Mouse (Mus musculus) liver, adult 2 months (tissue): Measurements from ENCODE around the gene Nr4a1. TPM values are rescaled to one million over a fixed set of nuclear protein-coding genes. Genes with fewer than 3 reads are reported as not detected.

Experiments
- DNase-seq: peaks from one replicate; pipeline ENCODE4 v3.0.0-alpha.2; 2011; ENCODE audit warnings: low read depth, low spot score; ENCODE audit errors: extremely low read depth
- H3K27ac ChIP-seq: fragments of 200-500 bp; replicated peaks from 2 replicates; pipeline ENCODE4 v1.5.1; 2012; ENCODE audit warnings: low read depth, mild to moderate bottlenecking, control low read depth, inconsistent platforms, low read length; ENCODE audit not compliant: insufficient read depth
- H3K27me3 ChIP-seq: fragments of 200-500 bp; 2 replicates; pipeline ENCODE4 v1.6.1; 2012; ENCODE audit warnings: mild to moderate bottlenecking, moderate library complexity, low read length, inconsistent platforms; ENCODE audit not compliant: control insufficient read depth, insufficient read depth
- H3K36me3 ChIP-seq: fragments of 200-500 bp; 2 replicates; pipeline ENCODE4 v1.6.1; 2012; ENCODE audit warnings: low read length, inconsistent platforms; ENCODE audit not compliant: control insufficient read depth, insufficient read depth
- H3K4me1 ChIP-seq: fragments of 200-500 bp; 2 replicates; pipeline ENCODE4 v1.6.1; 2011; ENCODE audit warnings: low read length; ENCODE audit not compliant: control insufficient read depth, insufficient read depth
- H3K4me3 ChIP-seq: fragments of 200-500 bp; 2 replicates; pipeline ENCODE4 v1.5.1; 2011; ENCODE audit warnings: low read depth, mild to moderate bottlenecking, control low read depth, low read length, moderate library complexity; ENCODE audit not compliant: insufficient read depth
- H3K79me2 ChIP-seq: fragments of 200-500 bp; 2 replicates; pipeline ENCODE4 v1.6.1; 2012; ENCODE audit warnings: inconsistent platforms, mild to moderate bottlenecking, low read length, moderate library complexity; ENCODE audit not compliant: control insufficient read depth, insufficient read depth
- H3K9ac ChIP-seq: fragments of 200-500 bp; 2 replicates; pipeline ENCODE4 v1.6.1; 2012; ENCODE audit warnings: low read depth, mild to moderate bottlenecking, control low read depth, inconsistent platforms, low read length
- CTCF ChIP-seq: fragments of 200-500 bp; IDR thresholded peaks from 2 replicates; pipeline ENCODE4 v1.5.1; 2011; ENCODE audit warnings: low read depth, low read length, control low read depth
- POLR2A ChIP-seq: fragments of 200-500 bp; IDR thresholded peaks from 2 replicates; pipeline ENCODE4 v1.6.1; 2011; ENCODE audit warnings: low read length, control low read depth; ENCODE audit not compliant: insufficient read depth; ENCODE audit errors: extremely low read depth
- WGBS: fragments of 180-500 bp; shearing (Covaris S2); methylation state at CpG from one replicate; pipeline ENCODE4 v1.1.7; 2018; 5-methylcytosine and 5-hydroxymethylcytosine counted together
- polyA plus RNA-seq: library from polyadenylated mRNA; depleted of rRNA; stranded (reverse); fragments of >200 nt; gene quantifications from 2 replicates; pipeline ENCODE4 v1.2.3, GENCODE M21; 2012
- total RNA-seq: library from RNA; depleted of rRNA; stranded (reverse); fragments of >200 nt; gene quantifications from 2 replicates; pipeline ENCODE4 v1.2.3, GENCODE M21; 2014

The Nr4a1 gene
- total and polyA plus RNA-seq, 2 experiments: 0.18 to 0.89 TPM

DNA sequence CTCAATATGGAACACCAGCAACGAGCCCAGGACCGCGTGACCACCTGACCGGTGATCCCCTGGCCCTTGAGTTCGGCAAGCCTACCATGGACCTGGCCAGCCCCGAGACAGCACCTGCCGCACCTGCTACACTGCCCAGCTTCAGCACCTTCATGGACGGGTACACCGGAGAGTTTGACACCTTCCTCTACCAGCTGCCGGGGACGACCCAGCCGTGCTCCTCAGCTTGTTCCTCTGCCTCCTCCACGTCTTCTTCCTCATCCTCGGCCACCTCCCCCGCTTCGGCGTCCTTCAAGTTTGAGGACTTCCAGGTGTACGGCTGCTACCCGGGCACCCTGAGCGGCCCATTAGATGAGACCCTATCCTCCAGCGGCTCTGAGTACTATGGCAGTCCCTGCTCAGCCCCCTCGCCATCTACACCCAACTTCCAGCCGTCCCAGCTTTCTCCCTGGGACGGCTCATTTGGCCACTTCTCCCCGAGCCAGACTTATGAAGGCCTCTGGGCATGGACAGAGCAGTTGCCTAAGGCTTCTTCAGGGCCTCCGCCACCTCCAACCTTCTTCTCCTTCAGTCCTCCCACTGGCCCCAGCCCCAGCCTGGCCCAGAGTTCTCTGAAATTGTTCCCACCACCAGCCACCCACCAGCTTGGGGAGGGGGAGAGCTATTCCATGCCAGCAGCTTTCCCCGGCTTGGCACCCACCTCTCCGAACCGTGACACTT is 16.2 kb downstream of the Nr4a1 start:
- 95% methylated on average over 29 of the region's 29 CpGs for WGBS
- Histone ChIP-seq H3K4me3 (no peak overlapping the region), H3K79me2 (no peaks in the 10 kb centered on the region), H3K27me3 (no peaks in the 10 kb centered on the region), H3K4me1 (peaks cover 6% of the 10 kb centered on the region; the same call in 1 of the 2 replicates), H3K9ac (no peak overlapping the region), H3K27ac (no peak overlapping the region), H3K36me3 (no peaks in the 10 kb centered on the region)
- TF ChIP-seq POLR2A (no peak), CTCF (no peak)
- DNase-seq: no peak

DNA sequence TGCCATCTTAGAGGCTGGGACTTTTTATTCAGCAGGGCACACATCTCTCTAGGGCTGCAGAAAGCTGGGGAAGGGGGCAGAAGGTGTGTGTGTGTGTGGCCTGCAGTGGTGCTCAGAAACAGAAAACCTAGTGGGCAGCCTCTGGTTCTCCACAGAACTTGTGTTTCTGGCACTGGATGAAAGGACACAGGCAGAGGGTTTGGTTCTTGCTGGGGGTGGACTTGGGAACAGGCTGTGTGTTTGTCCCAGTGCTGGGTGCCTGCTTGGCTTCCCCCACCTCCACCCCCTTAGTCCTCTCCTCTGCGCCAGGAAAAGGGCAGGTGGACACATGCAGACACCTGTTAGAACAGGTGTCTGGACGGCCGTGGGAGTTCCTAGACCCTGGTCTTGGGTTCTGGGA is 17.0 kb downstream of the Nr4a1 start:
- TF ChIP-seq POLR2A (no peak), CTCF (no peak)

DNA sequence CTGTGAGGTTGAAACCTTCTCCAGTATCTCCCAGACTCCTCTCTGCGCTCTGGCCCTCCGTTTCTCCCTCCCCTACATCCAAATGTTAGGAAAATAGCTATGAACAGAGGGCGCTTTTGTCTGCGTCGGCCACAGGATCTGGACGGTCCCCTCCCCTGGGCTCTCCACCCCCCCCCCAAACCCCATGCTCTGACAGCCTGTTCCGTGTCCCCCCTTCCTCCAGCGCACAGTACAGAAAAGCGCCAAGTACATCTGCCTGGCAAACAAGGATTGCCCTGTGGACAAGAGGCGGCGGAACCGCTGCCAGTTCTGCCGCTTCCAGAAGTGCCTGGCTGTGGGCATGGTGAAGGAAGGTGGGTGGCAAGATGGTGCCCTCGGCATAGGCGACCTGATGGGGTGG is 17.4 kb downstream of the Nr4a1 start:
- WGBS: 87% methylated on average over 15 of the region's 15 CpGs
- H3K36me3 ChIP-seq: no peaks in the 10 kb centered on the region

More for the DNA sequence above, 17.0 kb downstream of the Nr4a1 start:
- Histone ChIP-seq H3K4me3 (no peak overlapping the region), H3K36me3 (no peaks in the 10 kb centered on the region), H3K79me2 (no peaks in the 10 kb centered on the region), H3K9ac (no peak overlapping the region), H3K27ac (no peak overlapping the region), H3K4me1 (peaks cover 4% of the 10 kb centered on the region; the same call in 1 of the 2 replicates), H3K27me3 (no peaks in the 10 kb centered on the region)
- no peak for DNase-seq
- 67% methylated on average over 3 of the region's 3 CpGs for WGBS

DNA sequence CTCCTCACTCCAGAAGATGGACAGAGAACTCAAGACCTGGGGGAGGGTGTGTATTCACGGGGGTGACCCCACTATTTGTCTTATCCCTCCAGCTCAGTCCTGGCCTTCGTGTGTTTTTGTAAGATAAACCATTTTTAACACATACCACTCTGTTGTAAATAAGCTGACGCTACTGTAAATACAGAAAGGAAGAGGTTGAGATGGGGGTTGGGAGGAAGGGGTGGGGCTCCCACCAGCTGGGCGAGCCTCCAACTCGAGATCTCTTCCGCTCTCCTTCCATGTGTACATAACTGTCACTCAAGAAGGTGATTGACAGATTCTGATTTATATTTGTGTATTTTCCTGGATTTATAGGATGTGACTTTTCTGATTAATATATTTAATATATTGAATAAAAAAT is 20.3 kb downstream of the Nr4a1 start:
- Histone ChIP-seq H3K27me3 (no peaks in the 10 kb centered on the region), H3K36me3 (no peaks in the 10 kb centered on the region), H3K4me3 (no peak overlapping the region), H3K79me2 (no peaks in the 10 kb centered on the region), H3K27ac (no peak overlapping the region), H3K9ac (no peak overlapping the region), H3K4me1 (no peaks in the 10 kb centered on the region)
- TF ChIP-seq POLR2A: no peak
- TF ChIP-seq CTCF: no peak
- no peak for DNase-seq
- 49% methylated on average over 6 of the region's 6 CpGs for WGBS

More for the DNA sequence above, 17.4 kb downstream of the Nr4a1 start:
- H3K27ac ChIP-seq: no peak overlapping the region
- no peak for TF ChIP-seq CTCF
- TF ChIP-seq POLR2A: no peak
- 0 out of 2 replicates have a peak, but pooled peaks cover 3% of the 10 kb centered on the region for H3K4me1 ChIP-seq
- H3K4me3 ChIP-seq: no peak overlapping the region
- no peaks in the 10 kb centered on the region for H3K27me3 ChIP-seq
- H3K79me2 ChIP-seq: no peaks in the 10 kb centered on the region
- DNase-seq: no peak
- H3K9ac ChIP-seq: no peak overlapping the region

DNA sequence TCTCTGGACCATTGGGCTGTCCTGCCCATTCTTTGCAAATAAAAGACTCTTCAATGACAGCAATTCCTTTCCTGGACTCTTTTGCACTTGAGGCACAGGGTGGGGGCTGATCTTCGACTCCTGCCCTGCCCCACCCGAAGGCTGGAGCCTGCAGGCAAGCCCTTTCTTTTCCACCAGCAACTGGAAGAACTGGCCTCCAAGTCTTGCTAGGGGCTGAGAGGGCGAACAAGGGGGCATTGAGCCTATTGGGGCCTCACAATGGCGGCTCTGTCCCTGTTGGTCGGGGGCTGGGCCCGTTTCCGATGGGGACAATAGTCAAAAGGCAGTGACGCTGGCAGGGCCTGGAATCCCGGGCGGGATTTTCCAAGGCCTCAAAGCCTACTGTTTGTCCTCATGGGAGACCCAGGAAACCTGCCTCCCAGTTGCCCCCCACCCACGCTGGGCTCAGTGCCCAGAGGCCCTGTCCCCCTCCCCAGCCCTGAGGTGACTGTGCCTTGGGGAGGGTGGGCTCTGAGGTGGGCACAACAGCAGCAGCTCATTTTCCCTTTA is 23.4 kb downstream of the Nr4a1 start:
- Histone ChIP-seq H3K27ac (no peak overlapping the region), H3K79me2 (no peaks in the 10 kb centered on the region), H3K4me1 (no peaks in the 10 kb centered on the region), H3K4me3 (no peak overlapping the region), H3K27me3 (no peaks in the 10 kb centered on the region), H3K36me3 (no peaks in the 10 kb centered on the region), H3K9ac (no peak overlapping the region)
- no peak for TF ChIP-seq POLR2A
- TF ChIP-seq CTCF: no peak
- DNase-seq: no peak
- 92% methylated on average over 11 of the region's 11 CpGs for WGBS

DNA sequence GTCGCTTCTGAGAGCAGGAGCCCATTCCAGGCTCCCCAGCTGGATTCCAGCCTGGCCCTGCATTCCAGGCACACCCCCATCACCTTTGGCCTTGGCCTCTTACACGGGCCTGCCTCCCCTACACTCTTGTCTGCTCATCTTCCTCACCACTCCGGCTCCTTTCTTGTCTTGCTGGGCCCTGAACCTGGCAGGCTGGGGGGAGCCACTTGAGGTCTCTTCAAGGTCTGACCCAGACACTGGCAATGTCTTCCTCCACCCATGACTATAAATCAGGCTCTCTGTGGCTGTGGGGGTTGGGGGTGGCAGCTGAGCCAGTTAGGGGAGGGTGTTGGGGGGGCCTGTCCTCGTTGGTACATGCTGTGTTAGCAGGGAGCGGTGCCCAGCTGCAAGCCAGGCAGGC is 24.5 kb downstream of the Nr4a1 start:
- DNase-seq: no peak
- H3K27ac ChIP-seq: no peak overlapping the region
- H3K79me2 ChIP-seq: no peaks in the 10 kb centered on the region
- H3K9ac ChIP-seq: no peak overlapping the region
- no peaks in the 10 kb centered on the region for H3K27me3 ChIP-seq
- no peak overlapping the region for H3K4me3 ChIP-seq
- H3K36me3 ChIP-seq: no peaks in the 10 kb centered on the region
- no peak for TF ChIP-seq POLR2A
- no peaks in the 10 kb centered on the region; the same call in 1 of the 2 replicates for H3K4me1 ChIP-seq
- WGBS: 78% methylated on average over 5 of the region's 5 CpGs
